Mouse (Mus musculus): ENCODE data around the gene Olfr948. TPM values are rescaled to one million over a fixed set of nuclear protein-coding genes. Genes with fewer than 3 reads are reported as not detected.

The Olfr948 gene
- polyA plus RNA-seq (2015; fragmentation: Nextera tagmentation; extraction: Ambion mirVana), result not detected in 2 replicates

- no peaks in the 10 kb centered on the region for H3K36me3 ChIP-seq (ENCODE audit: insufficient read depth, low read length)
- H3K4me1 ChIP-seq (replicated peaks; ENCODE audit: insufficient read depth, low read length), result no peaks in the 10 kb centered on the region
- no peak for DNase-seq (ENCODE audit: low spot score)
- no peak within 1 kb of the TSS for H3K27ac ChIP-seq
- TF ChIP-seq CTCF (IDR thresholded peaks at IDR 0.05; ENCODE audit: low read depth), result no peak
- H3K4me2 ChIP-seq (ENCODE audit: low read length), result no peak within 1 kb of the TSS
- H3K4me3 ChIP-seq (replicated peaks; ENCODE audit: low read depth, low read length), result no peak within 1 kb of the TSS
- no peaks in the 10 kb centered on the region for H3K27me3 ChIP-seq (ENCODE audit: insufficient read depth, low read length)
- ATAC-seq (replicated peaks; ENCODE audit: low FRiP score, low read depth), result no peak
- no peaks in the 10 kb centered on the region for H3K9me3 ChIP-seq (replicated peaks; ENCODE audit: low read length)
- no peak within 1 kb of the TSS for H3K9ac ChIP-seq (ENCODE audit: low read depth, low read length)
These were observed at the start of gene Olfr948 for GRCm38 (mm10) chr9:39325945-39326344. TSS of gene Olfr948 (minus strand) at chr9:39326045.

- no peaks in the 10 kb centered on the region for H3K4me1 ChIP-seq (replicated peaks; ENCODE audit: insufficient read depth, low read length)
- no peaks in the 10 kb centered on the region for H3K9me3 ChIP-seq (replicated peaks; ENCODE audit: low read length)
- ATAC-seq (replicated peaks; ENCODE audit: low FRiP score, low read depth), result no peak
- 74% methylated on average over 2 of the region's 2 CpGs for WGBS
- TF ChIP-seq CTCF (IDR thresholded peaks at IDR 0.05; ENCODE audit: low read depth), result no peak
- no peaks in the 10 kb centered on the region for H3K27me3 ChIP-seq (ENCODE audit: insufficient read depth, low read length)
- H3K9ac ChIP-seq (ENCODE audit: low read depth, low read length), result no peak overlapping the region
- no peak overlapping the region for H3K27ac ChIP-seq
- no peak for DNase-seq (ENCODE audit: low spot score)
- no peaks in the 10 kb centered on the region for H3K36me3 ChIP-seq (ENCODE audit: insufficient read depth, low read length)
- no peak overlapping the region for H3K4me2 ChIP-seq (ENCODE audit: low read length)
- no peak overlapping the region for H3K4me3 ChIP-seq (replicated peaks; ENCODE audit: low read depth, low read length)
These were observed 38.7 kb downstream of the Olfr948 start for GRCm38 (mm10) chr9:39287136-39287535.

DNA sequence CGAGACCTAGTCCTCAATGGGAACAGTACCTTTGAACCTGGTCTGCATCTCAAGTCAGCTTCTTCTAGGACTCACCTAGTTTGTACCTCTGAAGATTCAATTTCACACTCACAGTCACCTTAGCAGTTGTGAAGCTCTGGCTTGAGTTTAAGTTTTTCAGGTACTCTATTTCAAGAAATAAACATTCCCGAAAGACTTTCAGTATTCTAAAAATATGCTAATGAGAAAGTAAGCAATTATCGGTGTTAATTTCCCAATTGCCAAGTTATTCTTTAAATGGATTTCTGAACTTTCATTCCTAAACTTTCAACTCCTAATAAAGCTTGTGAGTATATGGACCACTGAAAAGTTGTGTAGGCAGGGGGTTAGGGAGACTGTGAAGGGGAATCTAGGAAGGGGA, 49.1 kb downstream of the Olfr948 start, which contains the start of gene Olfr945:
Gene Olfr945, minus strand, starts transcription at position 101 of the 400 bp plus-strand sequence.
- Histone ChIP-seq H3K27ac (no peak within 1 kb of the TSS), H3K9me3 (replicated peaks; ENCODE audit: low read length) (no peaks in the 10 kb centered on the region), H3K4me1 (replicated peaks; ENCODE audit: insufficient read depth, low read length) (no peaks in the 10 kb centered on the region), H3K9ac (ENCODE audit: low read depth, low read length) (no peak within 1 kb of the TSS), H3K36me3 (ENCODE audit: insufficient read depth, low read length) (no peaks in the 10 kb centered on the region), H3K27me3 (ENCODE audit: insufficient read depth, low read length) (no peaks in the 10 kb centered on the region), H3K4me2 (ENCODE audit: low read length) (no peak within 1 kb of the TSS), H3K4me3 (replicated peaks; ENCODE audit: low read depth, low read length) (no peak within 1 kb of the TSS)
- no peak for ATAC-seq (replicated peaks; ENCODE audit: low FRiP score, low read depth)
- WGBS, result 84% methylated on average over 3 of the region's 3 CpGs
- no peak for DNase-seq (ENCODE audit: low spot score)
- TF ChIP-seq CTCF (IDR thresholded peaks at IDR 0.05; ENCODE audit: low read depth), result no peak

Other genes with a start within 250 kb of the Olfr948 start
- not detected in 2 replicates for gene Olfr938, start 247.2 kb downstream of the Olfr948 start, polyA plus RNA-seq (2015; fragmentation: Nextera tagmentation; extraction: Ambion mirVana)
- gene Olfr27, start 197.9 kb downstream of the Olfr948 start, polyA plus RNA-seq (2015; fragmentation: Nextera tagmentation; extraction: Ambion mirVana), result not detected in 2 replicates
- not detected in 2 replicates for gene Olfr943, start 159.7 kb downstream of the Olfr948 start, polyA plus RNA-seq (2015; fragmentation: Nextera tagmentation; extraction: Ambion mirVana)
- not detected in 2 replicates for gene Olfr944, start 124.1 kb downstream of the Olfr948 start, polyA plus RNA-seq (2015; fragmentation: Nextera tagmentation; extraction: Ambion mirVana)
- not detected in 2 replicates for gene Olfr1537, start 76.1 kb downstream of the Olfr948 start, polyA plus RNA-seq (2015; fragmentation: Nextera tagmentation; extraction: Ambion mirVana)
- gene Olfr945, start 49.2 kb downstream of the Olfr948 start, polyA plus RNA-seq (2015; fragmentation: Nextera tagmentation; extraction: Ambion mirVana), result not detected in 2 replicates
- gene Olfr951, start 61.4 kb upstream of the Olfr948 start, polyA plus RNA-seq (2015; fragmentation: Nextera tagmentation; extraction: Ambion mirVana), result not detected in 2 replicates
- not detected in 2 replicates for gene Olfr952, start 101.1 kb upstream of the Olfr948 start, polyA plus RNA-seq (2015; fragmentation: Nextera tagmentation; extraction: Ambion mirVana)
- gene Olfr954, start 130.7 kb upstream of the Olfr948 start, polyA plus RNA-seq (2015; fragmentation: Nextera tagmentation; extraction: Ambion mirVana), result not detected in 2 replicates
- not detected in 2 replicates for gene Olfr955, start 145.9 kb upstream of the Olfr948 start, polyA plus RNA-seq (2015; fragmentation: Nextera tagmentation; extraction: Ambion mirVana)
- gene Olfr44, start 167.9 kb upstream of the Olfr948 start, polyA plus RNA-seq (2015; fragmentation: Nextera tagmentation; extraction: Ambion mirVana), result not detected in 2 replicates
- gene Olfr957, start 189.8 kb upstream of the Olfr948 start, polyA plus RNA-seq (2015; fragmentation: Nextera tagmentation; extraction: Ambion mirVana), result not detected in 2 replicates
- gene Olfr958, start 228.0 kb upstream of the Olfr948 start, polyA plus RNA-seq (2015; fragmentation: Nextera tagmentation; extraction: Ambion mirVana), result not detected in 2 replicates
- not detected in 2 replicates for gene Olfr959, start 249.5 kb upstream of the Olfr948 start, polyA plus RNA-seq (2015; fragmentation: Nextera tagmentation; extraction: Ambion mirVana)